Mouse (Mus musculus) C2C12 (cell line): ENCODE data around the gene Zswim3. TPM values are rescaled to one million over a fixed set of nuclear protein-coding genes. Genes with fewer than 3 reads are reported as not detected.

Experiments used
- H3K27me3 ChIP-seq: one replicate; pipeline ENCODE4 v1.6.1; 2011; ENCODE audit not compliant: control insufficient read depth, insufficient read depth, insufficient read length
- H3K36me3 ChIP-seq: one replicate; pipeline ENCODE4 v1.6.1; 2011; ENCODE audit not compliant: control insufficient read depth, insufficient read depth
- H3K4me3 ChIP-seq: one replicate; pipeline ENCODE4 v1.5.1; 2011; ENCODE audit warnings: mild to moderate bottlenecking, control low read depth; ENCODE audit not compliant: poor library complexity, insufficient read depth, severe bottlenecking
- H3K79me2 ChIP-seq: one replicate; pipeline ENCODE4 v1.6.1; 2011; ENCODE audit not compliant: control insufficient read depth, insufficient read depth
- H3K79me3 ChIP-seq: one replicate; pipeline ENCODE4 v1.6.1; 2011; ENCODE audit warnings: low read depth, control low read depth
- H3ac ChIP-seq: one replicate; pipeline ENCODE3; 2011; ENCODE audit warnings: low read depth; ENCODE audit not compliant: control insufficient read depth, insufficient read length
- CEBPB ChIP-seq: IDR thresholded peaks from one replicate; pipeline ENCODE4 v1.6.1; 2011; ENCODE audit warnings: low read depth, mild to moderate bottlenecking, control low read depth, moderate library complexity
- CTCF ChIP-seq: IDR thresholded peaks from one replicate; pipeline ENCODE4 v1.5.1; 2011; ENCODE audit not compliant: control insufficient read depth, insufficient read depth, insufficient read length
- FOSL1 ChIP-seq: IDR thresholded peaks from one replicate; pipeline ENCODE4 v1.8.0; 2011; ENCODE audit warnings: mild to moderate bottlenecking, low read length; ENCODE audit not compliant: poor library complexity, insufficient read depth, severe bottlenecking
- MAX ChIP-seq: IDR thresholded peaks from one replicate; pipeline ENCODE4 v1.6.1; 2011; ENCODE audit warnings: mild to moderate bottlenecking, control low read depth
- MYOD1 ChIP-seq: IDR thresholded peaks from one replicate; pipeline ENCODE4 v1.6.1; 2011; ENCODE audit warnings: low read depth; ENCODE audit not compliant: control insufficient read depth, insufficient read length
- MYOG ChIP-seq: IDR thresholded peaks from one replicate; pipeline ENCODE4 v1.6.1; 2011; ENCODE audit not compliant: control insufficient read depth, insufficient read length; ENCODE audit errors: extremely low read depth
- USF1 ChIP-seq: IDR thresholded peaks from one replicate; pipeline ENCODE4 v1.6.1; 2011; ENCODE audit warnings: low read depth, mild to moderate bottlenecking, control low read depth, moderate library complexity
- polyA plus RNA-seq: library from polyadenylated mRNA; unstranded; fragments of >200 nt; fragmentation: generic; extraction: Trizol; gene quantifications from one replicate; pipeline ENCODE4 v1.2.1, GENCODE M21; 2012; ENCODE audit warnings: missing spikeins

Gene Zswim3
- polyA plus RNA-seq, 1 experiment = 2.9 TPM

DNA sequence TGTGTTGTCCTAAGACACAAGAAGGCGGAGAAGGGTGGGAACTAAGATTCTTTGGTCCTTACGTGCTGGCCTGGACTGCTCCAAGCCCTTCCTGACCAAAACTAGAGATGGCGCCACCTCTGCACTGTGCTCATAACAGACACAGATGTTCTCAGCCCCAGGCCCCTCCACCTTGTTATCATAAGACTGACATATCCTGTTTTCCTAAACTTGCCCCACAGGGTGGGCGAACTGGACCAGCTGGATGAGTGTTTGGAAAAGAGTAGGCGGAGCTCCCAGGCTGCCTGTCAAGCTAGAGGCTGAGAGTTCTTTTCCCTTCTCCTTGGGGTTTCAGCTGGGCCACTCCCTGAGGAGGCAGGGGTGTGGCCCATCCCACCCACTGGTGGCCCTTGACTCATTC lies 12.8 kb downstream of the Zswim3 start:
- Histone ChIP-seq H3K79me3 (no peaks in the 10 kb centered on the region), H3K79me2 (no peaks in the 10 kb centered on the region), H3K27me3 (no peaks in the 10 kb centered on the region), H3ac (no peak overlapping the region), H3K4me3 (no peak overlapping the region), H3K36me3 (peaks cover 8% of the 10 kb centered on the region)
- TF ChIP-seq FOSL1 (no peak), MAX (no peak), MYOD1 (no peak), CTCF (no peak), MYOG (no peak), USF1 (no peak)

- Histone ChIP-seq H3ac (no peak overlapping the region), H3K4me3 (no peak overlapping the region), H3K27me3 (no peaks in the 10 kb centered on the region), H3K36me3 (peaks cover 25% of the 10 kb centered on the region), H3K79me3 (peaks cover 7% of the 10 kb centered on the region), H3K79me2 (peaks cover 21% of the 10 kb centered on the region)
- no peak for TF ChIP-seq MAX
- TF ChIP-seq CEBPB = no peak
- no peak for TF ChIP-seq MYOG
These were observed 16.2 kb downstream of the Zswim3 start for GRCm38 (mm10) chr2:164821060-164821459.

DNA sequence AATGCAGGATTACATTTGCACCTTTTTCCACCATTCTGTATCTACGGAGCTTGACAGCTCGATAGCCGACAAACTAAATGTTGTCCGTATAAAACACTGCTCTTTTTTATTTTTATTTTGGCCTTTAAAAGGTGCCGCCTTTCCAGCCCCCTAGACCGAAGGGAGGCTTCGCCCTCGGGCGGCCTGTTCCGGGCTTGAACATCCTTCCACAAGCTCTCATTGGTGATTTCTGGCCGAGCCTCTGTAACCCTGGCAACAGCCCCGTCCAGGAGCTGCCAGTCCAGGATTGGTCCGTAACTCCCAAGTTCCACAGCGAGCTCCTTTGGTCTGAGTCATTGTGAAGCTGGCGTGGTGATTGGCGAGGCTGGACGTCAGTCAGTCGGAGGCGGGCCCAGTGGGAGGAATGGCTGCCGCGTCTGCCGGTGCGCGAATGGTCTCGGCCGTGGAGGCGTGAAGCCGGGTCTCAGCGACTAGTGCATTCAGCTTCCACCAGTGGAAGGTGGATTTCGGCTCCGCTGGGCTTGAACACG lies 17.8 kb downstream of the Zswim3 start, which contains the start of gene Zswim1:
Gene Zswim1 (plus strand): TSS at position 51 of the 530 bp plus-strand sequence.
- no peak for TF ChIP-seq MYOG
- no peak for TF ChIP-seq FOSL1
- TF ChIP-seq MAX = no peak
- TF ChIP-seq USF1 = no peak
- no peak for TF ChIP-seq CTCF
- no peak for TF ChIP-seq CEBPB
- Histone ChIP-seq H3K79me3 (peaks cover 7% of the 10 kb centered on the region), H3K36me3 (peaks cover 40% of the 10 kb centered on the region), H3K27me3 (no peaks in the 10 kb centered on the region), H3K79me2 (peaks cover 28% of the 10 kb centered on the region), H3K4me3 (peak within 1 kb of the TSS; percentile 89), H3ac (peak within 1 kb of the TSS; percentile 69)

DNA sequence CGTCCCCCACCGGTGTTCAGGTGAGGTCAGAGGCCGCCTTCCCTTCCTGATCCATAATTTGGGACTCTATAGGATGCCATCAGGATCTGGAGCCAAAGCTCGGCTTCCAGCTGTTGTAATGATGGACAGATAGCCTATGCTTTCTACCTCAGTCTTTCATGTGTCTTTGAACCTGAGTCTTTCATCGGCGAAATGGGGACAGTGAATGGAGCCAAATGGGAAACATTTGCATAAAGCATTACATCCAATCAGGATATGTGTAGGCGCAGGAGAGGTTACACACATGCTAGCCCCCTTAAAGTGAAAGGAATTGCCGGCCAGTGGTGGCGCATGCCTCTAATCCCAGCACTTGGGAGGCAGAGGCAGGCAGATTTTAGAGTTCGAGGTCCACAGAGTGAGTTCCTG lies 18.3 kb downstream of the Zswim3 start:
- Histone ChIP-seq H3K79me3 (peaks cover 7% of the 10 kb centered on the region), H3K4me3 (peak overlapping the region; percentile 89), H3K36me3 (peaks cover 42% of the 10 kb centered on the region), H3K79me2 (peaks cover 28% of the 10 kb centered on the region), H3K27me3 (no peaks in the 10 kb centered on the region), H3ac (peak overlapping the region; percentile 69)
- TF ChIP-seq FOSL1 = no peak
- TF ChIP-seq MYOD1 = no peak
- no peak for TF ChIP-seq CEBPB
- TF ChIP-seq MAX = peak; percentile 53
- TF ChIP-seq CTCF = no peak
- no peak for TF ChIP-seq USF1
- TF ChIP-seq MYOG = no peak

- Histone ChIP-seq H3K4me3 (no peak overlapping the region), H3K36me3 (peaks cover 42% of the 10 kb centered on the region), H3K79me2 (peaks cover 28% of the 10 kb centered on the region), H3K27me3 (no peaks in the 10 kb centered on the region), H3K79me3 (peaks cover 7% of the 10 kb centered on the region), H3ac (no peak overlapping the region)
- TF ChIP-seq MYOG (no peak), USF1 (no peak), CTCF (no peak), MAX (no peak), CEBPB (no peak), MYOD1 (no peak), FOSL1 (no peak)
These were observed 19.1 kb downstream of the Zswim3 start for GRCm38 (mm10) chr2:164823969-164824368.

- Histone ChIP-seq H3K79me2 (peaks cover 28% of the 10 kb centered on the region), H3K4me3 (no peak overlapping the region), H3ac (no peak overlapping the region), H3K36me3 (peaks cover 36% of the 10 kb centered on the region), H3K79me3 (peaks cover 7% of the 10 kb centered on the region), H3K27me3 (no peaks in the 10 kb centered on the region)
- TF ChIP-seq MYOG = no peak
- TF ChIP-seq CEBPB = no peak
- no peak for TF ChIP-seq MAX
- TF ChIP-seq FOSL1 = no peak
- no peak for TF ChIP-seq CTCF
- TF ChIP-seq MYOD1 = no peak
- no peak for TF ChIP-seq USF1
These were observed 20.6 kb downstream of the Zswim3 start for GRCm38 (mm10) chr2:164825521-164825920.
